Mouse (Mus musculus) CH12.LX (cell line): ENCODE data around the gene Apol9a. TPM values are rescaled to one million over a fixed set of nuclear protein-coding genes. Genes with fewer than 3 reads are reported as not detected.

Source experiments
- DNase-seq: peaks from one replicate; pipeline ENCODE4 v3.0.0-alpha.2; 2013; ENCODE audit errors: extremely low read depth
- H3K27ac ChIP-seq: 2 replicates; pipeline ENCODE4 v1.5.1; 2012; ENCODE audit warnings: low read depth, mild to moderate bottlenecking, control low read depth, moderate library complexity; ENCODE audit not compliant: insufficient read depth
- H3K27me3 ChIP-seq: replicated peaks from 2 replicates; pipeline ENCODE3; 2012; ENCODE audit warnings: inconsistent platforms
- H3K36me3 ChIP-seq, 2 experiments: replicated peaks in 1 of 2; 2 replicates each; pipeline versions ENCODE3 to v1.6.1; 2012; ENCODE audit warnings: inconsistent platforms in 1 of 2, low read length in 1 of 2, mild to moderate bottlenecking in 1 of 2, mixed read lengths in 1 of 2, moderate library complexity in 1 of 2; ENCODE audit not compliant: control insufficient read depth in 1 of 2, insufficient read depth in 1 of 2
- H3K4me1 ChIP-seq, 2 experiments: 2 replicates each; pipeline ENCODE4 v1.6.1; 2012; ENCODE audit warnings: inconsistent platforms in 1 of 2, moderate library complexity in 1 of 2; ENCODE audit not compliant: insufficient read depth in 2 of 2, control insufficient read depth in 1 of 2
- H3K4me2 ChIP-seq: 2 replicates; pipeline ENCODE4 v1.6.1; 2012; ENCODE audit warnings: low read depth, mild to moderate bottlenecking, control low read depth; ENCODE audit not compliant: poor library complexity, insufficient read depth, severe bottlenecking
- H3K4me3 ChIP-seq, 3 experiments: fragments of 150-350 bp in 1 of 3; sonication (generic) in 1 of 3; replicated peaks in 1 of 3; 2 replicates each; pipeline versions ENCODE3 to v1.5.1; 2011 to 2012; ENCODE audit warnings: low read depth in 2 of 3, low read length in 2 of 3, mild to moderate bottlenecking in 2 of 3, moderate library complexity in 2 of 3, control low read depth in 1 of 3, improper control_type of control experiment in 1 of 3, inconsistent platforms in 1 of 3, mixed read lengths in 1 of 3; ENCODE audit not compliant: poor library complexity in 1 of 3
- H3K79me2 ChIP-seq: replicated peaks from 2 replicates; pipeline ENCODE4 v1.6.1; 2012; ENCODE audit warnings: mild to moderate bottlenecking, moderate library complexity; ENCODE audit not compliant: control insufficient read depth, poor library complexity, insufficient read depth, severe bottlenecking; ENCODE audit errors: extremely low read depth
- H3K9ac ChIP-seq: 2 replicates; pipeline ENCODE4 v1.6.1; 2012; ENCODE audit warnings: low read depth, mild to moderate bottlenecking, control low read depth, moderate library complexity; ENCODE audit not compliant: insufficient read depth
- H3K9me3 ChIP-seq: replicated peaks from 2 replicates; pipeline ENCODE3; 2012; ENCODE audit warnings: low read length, inconsistent platforms, mixed read lengths
- BHLHE40 ChIP-seq: IDR thresholded peaks from 2 replicates; pipeline ENCODE4 v1.6.1; 2011; ENCODE audit warnings: mild to moderate bottlenecking, low read depth, low read length, improper control_type of control experiment
- CHD1 ChIP-seq: IDR thresholded peaks from 2 replicates; pipeline ENCODE4 v1.6.1; 2012; ENCODE audit warnings: low read depth, low read length, improper control_type of control experiment, inconsistent platforms
- CHD2 ChIP-seq: IDR thresholded peaks from 2 replicates; pipeline ENCODE4 v1.6.1; 2011; ENCODE audit warnings: low read length, improper control_type of control experiment
- CTCF ChIP-seq, 2 experiments: IDR thresholded peaks in 1 of 2; conservative IDR thresholded peaks in 1 of 2; 2 replicates each; pipeline ENCODE4 v1.5.1; 2011 to 2012; ENCODE audit warnings: low read depth in 2 of 2, low read length in 2 of 2, improper control_type of control experiment in 1 of 2, inconsistent platforms in 1 of 2, mild to moderate bottlenecking in 1 of 2, moderate library complexity in 1 of 2
- EP300 ChIP-seq: IDR thresholded peaks from 2 replicates; pipeline ENCODE4 v1.6.1; 2011; ENCODE audit warnings: low read length, improper control_type of control experiment
- ETS1 ChIP-seq: conservative IDR thresholded peaks from 2 replicates; pipeline ENCODE4 v1.6.1; 2012; ENCODE audit warnings: low read depth, mild to moderate bottlenecking, inconsistent platforms, low read length, improper control_type of control experiment, moderate library complexity
- GABPA ChIP-seq: IDR thresholded peaks from 2 replicates; pipeline ENCODE4 v1.6.1; 2012; ENCODE audit warnings: low read depth, low read length, improper control_type of control experiment, inconsistent platforms; ENCODE audit not compliant: insufficient replicate concordance
- JUN ChIP-seq: IDR thresholded peaks from 2 replicates; pipeline ENCODE4 v1.6.1; 2011; ENCODE audit warnings: low read depth, mild to moderate bottlenecking, low read length, improper control_type of control experiment, moderate library complexity; ENCODE audit not compliant: insufficient read depth
- KAT2A ChIP-seq: IDR thresholded peaks from 2 replicates; pipeline ENCODE4 v1.6.1; 2012; ENCODE audit warnings: low read length, improper control_type of control experiment, inconsistent platforms; ENCODE audit not compliant: insufficient replicate concordance
- MAFK ChIP-seq: IDR thresholded peaks from 2 replicates; pipeline ENCODE4 v1.6.1; 2011; ENCODE audit warnings: low read length, improper control_type of control experiment; ENCODE audit not compliant: insufficient replicate concordance
- MAX ChIP-seq: IDR thresholded peaks from 2 replicates; pipeline ENCODE4 v1.6.1; 2011; ENCODE audit warnings: low read length, improper control_type of control experiment
- MAZ ChIP-seq: IDR thresholded peaks from 2 replicates; pipeline ENCODE4 v1.6.1; 2012; ENCODE audit warnings: low read depth, mild to moderate bottlenecking, inconsistent platforms, low read length, improper control_type of control experiment, moderate library complexity
- MYC ChIP-seq: IDR thresholded peaks from 2 replicates; pipeline ENCODE4 v1.6.1; 2011; ENCODE audit warnings: low read depth, mild to moderate bottlenecking, improper control_type of control experiment, low read length
- NELFE ChIP-seq: IDR thresholded peaks from 2 replicates; pipeline ENCODE4 v1.6.1; 2011; ENCODE audit warnings: low read depth, low read length, improper control_type of control experiment
- NRF1 ChIP-seq: IDR thresholded peaks from 2 replicates; pipeline ENCODE4 v1.6.1; 2014; ENCODE audit warnings: low read depth, mild to moderate bottlenecking, inconsistent platforms, low read length, improper control_type of control experiment, moderate library complexity
- POLR2A ChIP-seq: IDR thresholded peaks from 2 replicates; pipeline ENCODE4 v1.6.1; 2011; ENCODE audit warnings: low read depth, mild to moderate bottlenecking, improper control_type of control experiment, low read length
- POLR2AphosphoS2 ChIP-seq: IDR thresholded peaks from 2 replicates; pipeline ENCODE4 v1.6.1; 2011; ENCODE audit warnings: low read depth, low read length, improper control_type of control experiment
- RAD21 ChIP-seq: IDR thresholded peaks from 2 replicates; pipeline ENCODE4 v1.6.1; 2011; ENCODE audit warnings: low read depth, mild to moderate bottlenecking, low read length, improper control_type of control experiment, moderate library complexity
- SIN3A ChIP-seq: IDR thresholded peaks from 2 replicates; pipeline ENCODE4 v1.6.1; 2012; ENCODE audit warnings: low read length, improper control_type of control experiment, inconsistent platforms
- SMC3 ChIP-seq: IDR thresholded peaks from 2 replicates; pipeline ENCODE4 v1.6.1; 2011; ENCODE audit warnings: low read depth, low read length, improper control_type of control experiment
- TBP ChIP-seq: conservative IDR thresholded peaks from 2 replicates; pipeline ENCODE4 v1.6.1; 2011; ENCODE audit warnings: low read depth, low read length, improper control_type of control experiment
- TCF12 ChIP-seq: IDR thresholded peaks from 2 replicates; pipeline ENCODE4 v1.6.1; 2014; ENCODE audit warnings: low read depth, mild to moderate bottlenecking, inconsistent platforms, low read length, improper control_type of control experiment
- UBTF ChIP-seq: IDR thresholded peaks from 2 replicates; pipeline ENCODE4 v1.6.1; 2012; ENCODE audit warnings: low read depth, mild to moderate bottlenecking, inconsistent platforms, low read length, improper control_type of control experiment, moderate library complexity
- USF2 ChIP-seq: conservative IDR thresholded peaks from 2 replicates; pipeline ENCODE4 v1.6.1; 2011; ENCODE audit warnings: low read depth, low read length, improper control_type of control experiment
- ZC3H11A ChIP-seq: IDR thresholded peaks from 2 replicates; pipeline ENCODE4 v1.6.1; 2012; ENCODE audit warnings: low read depth, mild to moderate bottlenecking, inconsistent platforms, low read length, improper control_type of control experiment
- ZNF384 ChIP-seq: IDR thresholded peaks from 2 replicates; pipeline ENCODE4 v1.6.1; 2012; ENCODE audit warnings: low read depth, low read length, improper control_type of control experiment, inconsistent platforms
- dilution Hi-C: fragments of 300-500 bp; cut with MboI; formaldehyde crosslinking; loops from 2 replicates; pipeline ENCODE4 v1.14.3; 2020; ENCODE audit warnings: low sequenced_read_pairs; ENCODE audit not compliant: extremely low pct_unique_long_range_greater_than_20kb, extremely low pct_ligation_motif_present
- in situ Hi-C: fragments of 300-500 bp; cut with MboI; formaldehyde crosslinking; loops from 3 replicates; pipeline ENCODE4 v1.14.3; 2019; ENCODE audit warnings: low sequenced_read_pairs, low pct_ligation_motif_present, low pct_unique_long_range_greater_than_20kb, mixed read lengths
- polyA plus RNA-seq: library from polyadenylated mRNA; unstranded; fragments of >175 nt; gene quantifications from 2 replicates; pipeline ENCODE4 v1.2.1, GENCODE M21; 2012; ENCODE audit warnings: low read depth; ENCODE audit not compliant: insufficient read length
- total RNA-seq, 2 experiments: library from RNA; depleted of rRNA; stranded (reverse); fragments of 300-350 nt in 1 of 2; fragments of >200 nt in 1 of 2; gene quantifications; 2 replicates each; pipeline ENCODE4 v1.2.3; 2012 to 2014

The Apol9a gene
- total and polyA plus RNA-seq, 3 experiments = not detected

- Histone ChIP-seq H3K4me2 (no peak overlapping the region), H3K4me3 (no peak overlapping the region), H3K9ac (no peak overlapping the region), H3K27ac (no peak overlapping the region), H3K36me3 (no peaks in the 10 kb centered on the region), H3K79me2 (no peaks in the 10 kb centered on the region), H3K4me1 (no peaks in the 10 kb centered on the region; a peak in 1 of 4 replicates), H3K9me3 (no peaks in the 10 kb centered on the region), H3K27me3 (peaks cover 66% of the 10 kb centered on the region)
- TF ChIP-seq CTCF (conservative IDR thresholded peaks at IDR 0.05 in 1 of 2, IDR thresholded peaks at IDR 0.05 in 1 of 2; ENCODE audit: low read depth in 2 of 2, low read length in 2 of 2) (no peak), TBP (no peak), CHD2 (no peak), RAD21 (no peak), BHLHE40 (no peak), MAZ (no peak)
- in situ Hi-C loops = loop anchor here (25.0 kb wide), 1 partner anchor 382 kb away; no protein-coding TSS in a partner anchor
- dilution Hi-C loops = no loop called here
- no peak for DNase-seq
These were observed 42.1 kb downstream of the Apol9a start for GRCm38 (mm10) chr15:77368818-77369320.

GRCm38 (mm10) chr15:77368148-77368547 lies 42.8 kb downstream of the Apol9a start:
- dilution Hi-C loops = no loop called here
- DNase-seq = peak; percentile 77
- Histone ChIP-seq H3K9ac (0 out of 2 replicates have a peak overlapping the region, but pooled peaks have one; percentile 23), H3K4me3 (peak overlapping the region in 1 of 3 experiments; percentile 27), H3K79me2 (no peaks in the 10 kb centered on the region), H3K27ac (no peak overlapping the region), H3K27me3 (peaks cover 67% of the 10 kb centered on the region), H3K9me3 (no peaks in the 10 kb centered on the region), H3K4me1 (no peaks in the 10 kb centered on the region; a peak in 1 of 4 replicates), H3K4me2 (peak overlapping the region; percentile 91), H3K36me3 (no peaks in the 10 kb centered on the region)
- in situ Hi-C loops = loop anchor here (25.0 kb wide), 1 partner anchor 381 kb away; no protein-coding TSS in a partner anchor
- TF ChIP-seq NELFE (no peak), MAX (no peak), ETS1 (no peak), BHLHE40 (no peak), SMC3 (peak; percentile 43), EP300 (no peak), CTCF (conservative IDR thresholded peaks at IDR 0.05 in 1 of 2, IDR thresholded peaks at IDR 0.05 in 1 of 2; ENCODE audit: low read depth in 2 of 2, low read length in 2 of 2) (peak; percentile 79 to 87), ZNF384 (peak; percentile 96), RAD21 (peak; percentile 50)

GRCm38 (mm10) chr15:77367504-77367903 lies 43.4 kb downstream of the Apol9a start:
- Histone ChIP-seq H3K4me2 (no peak overlapping the region), H3K9ac (no peak overlapping the region), H3K27me3 (peaks cover 68% of the 10 kb centered on the region), H3K79me2 (no peaks in the 10 kb centered on the region), H3K4me3 (no peak overlapping the region), H3K36me3 (no peaks in the 10 kb centered on the region), H3K9me3 (no peaks in the 10 kb centered on the region), H3K4me1 (no peaks in the 10 kb centered on the region; a peak in 1 of 4 replicates), H3K27ac (no peak overlapping the region)
- in situ Hi-C loops (loop anchor here (25.0 kb wide), 1 partner anchor 380 kb away; no protein-coding TSS in a partner anchor), dilution Hi-C loops (no loop called here)
- no peak for DNase-seq
- TF ChIP-seq UBTF (no peak), TCF12 (no peak), MAX (no peak), SIN3A (no peak), POLR2A (no peak), CHD1 (no peak), KAT2A (no peak), GABPA (no peak), NELFE (no peak), MAFK (no peak), ZC3H11A (no peak), JUN (no peak), MYC (no peak), USF2 (no peak), TBP (no peak), EP300 (no peak), POLR2AphosphoS2 (no peak), NRF1 (no peak)
